Mouse (Mus musculus) limb, embryonic 14.5 days (tissue): ENCODE results near the gene Hyal2. TPM values are rescaled to one million over a fixed set of nuclear protein-coding genes. Genes with fewer than 3 reads are reported as not detected.
A peak's percentile ranks its signal among the peaks of the same experiment; 100 is the strongest.

Experiments
- ATAC-seq: fragments of 200-750 bp; cut with Nextera tagmentation; 2 replicates; pipeline ENCODE4 v1.8.0; 2017; ENCODE audit warnings: low read depth, moderate number of reproducible peaks, moderate TSS enrichment; ENCODE audit not compliant: low FRiP score
- DNase-seq: peaks from one replicate; pipeline ENCODE4 v3.0.0-alpha.2; 2015; ENCODE audit warnings: low spot score
- H3K27ac ChIP-seq: fragments of 300-500 bp; sonication (generic); replicated peaks from 2 replicates; pipeline ENCODE4 v1.5.1; 2014; ENCODE audit warnings: low read depth, mild to moderate bottlenecking, low read length, moderate library complexity, mixed read lengths
- H3K27me3 ChIP-seq: fragments of 300-500 bp; sonication (generic); 2 replicates; pipeline ENCODE4 v1.6.1; 2014; ENCODE audit warnings: low read length, mixed read lengths; ENCODE audit not compliant: control insufficient read depth, insufficient read depth
- H3K36me3 ChIP-seq: fragments of 300-500 bp; sonication (generic); 2 replicates; pipeline ENCODE4 v1.6.1; 2014; ENCODE audit warnings: mild to moderate bottlenecking, low read length, moderate library complexity, mixed read lengths; ENCODE audit not compliant: control insufficient read depth, insufficient read depth
- H3K4me1 ChIP-seq: fragments of 300-500 bp; sonication (generic); 2 replicates; pipeline ENCODE4 v1.6.1; 2014; ENCODE audit warnings: antibody characterized with exemption, low read length, mixed read lengths; ENCODE audit not compliant: control insufficient read depth, insufficient read depth
- H3K4me2 ChIP-seq: fragments of 300-500 bp; sonication (generic); replicated peaks from 2 replicates; pipeline ENCODE4 v1.6.1; 2014; ENCODE audit warnings: low read depth, mild to moderate bottlenecking, low read length, moderate library complexity; ENCODE audit not compliant: severe bottlenecking
- H3K4me3 ChIP-seq: fragments of 300-500 bp; sonication (generic); replicated peaks from 2 replicates; pipeline ENCODE4 v1.5.1; 2014; ENCODE audit warnings: low read length
- H3K9ac ChIP-seq: fragments of 300-500 bp; sonication (generic); 2 replicates; pipeline ENCODE4 v1.6.1; 2014; ENCODE audit warnings: mild to moderate bottlenecking, low read depth, low read length, moderate library complexity; ENCODE audit not compliant: severe bottlenecking
- H3K9me3 ChIP-seq: fragments of 300-500 bp; sonication (generic); 2 replicates; pipeline ENCODE4 v1.6.1; 2016; ENCODE audit warnings: low read length; ENCODE audit not compliant: control insufficient read depth
- POLR2A ChIP-seq: fragments of 200-500 bp; IDR thresholded peaks from 2 replicates; pipeline ENCODE4 v1.8.0; 2012; ENCODE audit warnings: inconsistent platforms, mild to moderate bottlenecking, moderate library complexity, borderline replicate concordance; ENCODE audit not compliant: insufficient read depth, insufficient read length; ENCODE audit errors: extremely low read depth
- WGBS: fragments of 180-500 bp; shearing (Covaris S2); extraction: QIAGEN DNeasy Blood & Tissue Kit; methylation state at CpG from one replicate; pipeline ENCODE4 v1.1.7; 2014; 5-methylcytosine and 5-hydroxymethylcytosine counted together
- polyA plus RNA-seq, 2 experiments: library from polyadenylated mRNA; depleted of rRNA in 1 of 2; stranded (reverse) in 1 of 2; unstranded in 1 of 2; fragments of >200 nt; fragmentation: Nextera tagmentation in 1 of 2; extraction: Ambion mirVana in 1 of 2; gene quantifications; 2 replicates each; pipeline versions ENCODE4 v1.2.1 to v1.2.3; 2012 to 2014

Hyal2 gene
- polyA plus RNA-seq, 2 experiments = 68.0 to 123 TPM

GRCm38 (mm10) chr9:107545602-107546001, 22.1 kb upstream of the Hyal2 start:
- Histone ChIP-seq H3K27ac (no peak overlapping the region), H3K36me3 (peaks cover 16% of the 10 kb centered on the region), H3K9me3 (no peaks in the 10 kb centered on the region), H3K27me3 (no peaks in the 10 kb centered on the region), H3K4me2 (no peak overlapping the region), H3K9ac (no peak overlapping the region; the same call in 1 of the 2 replicates), H3K4me3 (no peak overlapping the region), H3K4me1 (peaks cover 29% of the 10 kb centered on the region)
- ATAC-seq (no peak), DNase-seq (peak; percentile 65)
- TF ChIP-seq POLR2A = no peak
- WGBS = 19% methylated on average over 3 of the region's 3 CpGs

- no peaks in the 10 kb centered on the region for H3K27me3 ChIP-seq
- peaks cover 16% of the 10 kb centered on the region for H3K36me3 ChIP-seq
- peak; percentile 95 for DNase-seq
- WGBS = under 1% methylated on average over 20 of the region's 20 CpGs
- H3K4me1 ChIP-seq = peaks cover 36% of the 10 kb centered on the region
- peak within 1 kb of the TSS; percentile 18 for H3K4me3 ChIP-seq
- no peak for TF ChIP-seq POLR2A
- 0 out of 2 replicates have a peak within 1 kb of the TSS, but pooled peaks have one; percentile 19 for H3K27ac ChIP-seq
- ATAC-seq = peak; percentile 76
- H3K4me2 ChIP-seq = peak within 1 kb of the TSS; percentile 45
- H3K9me3 ChIP-seq = no peaks in the 10 kb centered on the region
- no peak within 1 kb of the TSS for H3K9ac ChIP-seq
Observed at GRCm38 (mm10) chr9:107547026-107547425, 20.7 kb upstream of the Hyal2 start, which contains the start of gene Zmynd10. Gene Zmynd10 (plus strand): TSS chr9:107547298.

GRCm38 (mm10) chr9:107547957-107548356, 19.8 kb upstream of the Hyal2 start:
- DNase-seq = no peak
- TF ChIP-seq POLR2A = no peak
- peaks cover 16% of the 10 kb centered on the region for H3K36me3 ChIP-seq
- H3K9ac ChIP-seq = no peak overlapping the region
- H3K4me2 ChIP-seq = no peak overlapping the region
- WGBS = 77% methylated on average over 5 of the region's 5 CpGs
- H3K9me3 ChIP-seq = no peaks in the 10 kb centered on the region
- no peaks in the 10 kb centered on the region for H3K27me3 ChIP-seq
- no peak overlapping the region for H3K4me3 ChIP-seq
- H3K27ac ChIP-seq = no peak overlapping the region
- no peak for ATAC-seq
- peaks cover 39% of the 10 kb centered on the region for H3K4me1 ChIP-seq

GRCm38 (mm10) chr9:107548820-107549219, 18.9 kb upstream of the Hyal2 start:
- Histone ChIP-seq H3K4me3 (no peak overlapping the region), H3K27ac (no peak overlapping the region), H3K27me3 (no peaks in the 10 kb centered on the region), H3K4me1 (peaks cover 46% of the 10 kb centered on the region), H3K9ac (no peak overlapping the region), H3K9me3 (no peaks in the 10 kb centered on the region), H3K36me3 (peaks cover 15% of the 10 kb centered on the region), H3K4me2 (no peak overlapping the region)
- DNase-seq (no peak), ATAC-seq (no peak)
- no peak for TF ChIP-seq POLR2A
- WGBS = 88% methylated on average over 10 of the region's 10 CpGs

GRCm38 (mm10) chr9:107549297-107550074, 18.3 kb upstream of the Hyal2 start:
- DNase-seq = no peak
- H3K4me2 ChIP-seq = no peak overlapping the region
- 74% methylated on average over 20 of the region's 20 CpGs for WGBS

More at GRCm38 (mm10) chr9:107549297-107550074, 18.3 kb upstream of the Hyal2 start:
- H3K4me1 ChIP-seq = peaks cover 47% of the 10 kb centered on the region
- no peak overlapping the region for H3K9ac ChIP-seq
- TF ChIP-seq POLR2A = no peak
- H3K27ac ChIP-seq = no peak overlapping the region
- no peak overlapping the region for H3K4me3 ChIP-seq
- H3K27me3 ChIP-seq = no peaks in the 10 kb centered on the region
- H3K9me3 ChIP-seq = no peaks in the 10 kb centered on the region
- H3K36me3 ChIP-seq = peaks cover 9% of the 10 kb centered on the region
- no peak for ATAC-seq
